Mouse (Mus musculus): ENCODE measurements at regions not wholly inside any gene's neighbourhood (a gene's known extent, or its start where the extent isn't known, plus 50 kb on each side); places are given as distances from the start of the nearest gene placed in this dataset.

- peaks cover 11% of the 10 kb centered on the region for H3K4me1 ChIP-seq (replicated peaks; ENCODE audit: control insufficient read depth, insufficient read depth, low read length)
- TF ChIP-seq POLR2A (IDR thresholded peaks at IDR 0.05; ENCODE audit: control insufficient read depth, extremely low read depth, insufficient read depth, low read length, poor library complexity) (no peak), CTCF (IDR thresholded peaks at IDR 0.05; ENCODE audit: borderline replicate concordance, control insufficient read depth, extremely low read depth, insufficient read depth, low read length, poor library complexity) (no peak)
- WGBS: 96% methylated on average over 3 of the region's 3 CpGs
- H3K27ac ChIP-seq (ENCODE audit: control insufficient read depth, insufficient read depth, low read length): no peak overlapping the region
- no peak for DNase-seq
- no peaks in the 10 kb centered on the region for H3K36me3 ChIP-seq (ENCODE audit: control insufficient read depth, insufficient read depth, low read length)
- H3K4me3 ChIP-seq (ENCODE audit: control insufficient read depth, insufficient read depth, low read length): no peak overlapping the region
- H3K27me3 ChIP-seq (ENCODE audit: control insufficient read depth, insufficient read depth, low read length): no peaks in the 10 kb centered on the region
Observed at GRCm38 (mm10) chr3:9920331-9920730, 167.6 kb upstream of the Gm9833 start.

DNA sequence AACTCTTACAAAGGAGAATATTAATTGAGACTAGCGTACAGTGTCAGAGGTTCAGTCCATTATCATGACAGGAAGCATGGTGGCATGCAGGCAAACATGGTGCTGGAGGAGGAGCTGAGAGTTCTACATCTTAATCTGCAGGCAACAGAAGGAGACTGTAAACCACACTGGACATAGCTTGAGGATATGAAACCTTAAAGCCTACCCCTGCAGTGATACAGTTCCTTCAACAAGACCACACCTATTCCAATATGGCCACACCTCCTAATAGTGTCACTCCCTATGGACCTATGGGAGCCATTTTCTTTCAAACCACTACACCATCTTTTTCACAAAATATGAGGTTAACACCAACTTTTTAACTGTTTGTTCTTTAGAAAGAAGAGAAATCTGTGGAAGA lies 166.2 kb upstream of the Gm9833 start:
- Histone ChIP-seq H3K27ac (ENCODE audit: control insufficient read depth, insufficient read depth, low read length) (no peak overlapping the region), H3K27me3 (ENCODE audit: control insufficient read depth, insufficient read depth, low read length) (no peaks in the 10 kb centered on the region), H3K36me3 (ENCODE audit: control insufficient read depth, insufficient read depth, low read length) (no peaks in the 10 kb centered on the region), H3K4me3 (ENCODE audit: control insufficient read depth, insufficient read depth, low read length) (no peak overlapping the region), H3K4me1 (replicated peaks; ENCODE audit: control insufficient read depth, insufficient read depth, low read length) (peaks cover 5% of the 10 kb centered on the region)
- WGBS: 95% methylated on average over 1 of the region's 1 CpGs
- DNase-seq: no peak
- TF ChIP-seq POLR2A (IDR thresholded peaks at IDR 0.05; ENCODE audit: control insufficient read depth, extremely low read depth, insufficient read depth, low read length, poor library complexity) (no peak), CTCF (IDR thresholded peaks at IDR 0.05; ENCODE audit: borderline replicate concordance, control insufficient read depth, extremely low read depth, insufficient read depth, low read length, poor library complexity) (no peak)

- Histone ChIP-seq H3K36me3 (ENCODE audit: control insufficient read depth, insufficient read depth, low read length) (no peaks in the 10 kb centered on the region), H3K27me3 (ENCODE audit: control insufficient read depth, insufficient read depth, low read length) (no peaks in the 10 kb centered on the region), H3K27ac (ENCODE audit: control insufficient read depth, insufficient read depth, low read length) (no peak overlapping the region), H3K4me3 (ENCODE audit: control insufficient read depth, insufficient read depth, low read length) (no peak overlapping the region), H3K4me1 (replicated peaks; ENCODE audit: control insufficient read depth, insufficient read depth, low read length) (no peaks in the 10 kb centered on the region)
- no peak for DNase-seq
- no peak for TF ChIP-seq CTCF (IDR thresholded peaks at IDR 0.05; ENCODE audit: borderline replicate concordance, control insufficient read depth, extremely low read depth, insufficient read depth, low read length, poor library complexity)
- WGBS: 95% methylated on average over 10 of the region's 10 CpGs
Observed at GRCm38 (mm10) chr3:9922541-9923046, 165.3 kb upstream of the Gm9833 start.

DNA sequence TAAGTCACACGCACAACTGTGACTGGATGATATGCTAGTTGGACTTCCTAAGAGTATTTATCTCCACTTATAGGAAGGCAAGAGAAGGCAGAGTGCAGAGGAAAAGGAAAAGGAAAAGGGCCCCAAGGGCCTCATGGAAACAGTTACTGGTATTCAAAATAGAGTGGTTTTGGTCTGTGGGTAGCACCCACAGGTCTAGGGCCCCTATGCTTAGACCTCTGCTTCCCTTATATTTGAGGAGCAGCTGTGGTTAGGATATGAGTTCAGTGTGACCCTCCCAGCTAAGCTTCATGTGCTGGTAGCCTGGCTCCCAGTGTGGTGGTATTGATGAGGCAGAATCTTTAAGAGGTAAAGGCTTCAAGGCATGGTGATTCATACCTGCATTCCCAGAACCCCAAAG lies 163.3 kb upstream of the Gm9833 start:
- H3K27me3 ChIP-seq (ENCODE audit: control insufficient read depth, insufficient read depth, low read length): no peaks in the 10 kb centered on the region
- H3K4me1 ChIP-seq (replicated peaks; ENCODE audit: control insufficient read depth, insufficient read depth, low read length): no peaks in the 10 kb centered on the region
- TF ChIP-seq POLR2A (IDR thresholded peaks at IDR 0.05; ENCODE audit: control insufficient read depth, extremely low read depth, insufficient read depth, low read length, poor library complexity) (no peak), CTCF (IDR thresholded peaks at IDR 0.05; ENCODE audit: borderline replicate concordance, control insufficient read depth, extremely low read depth, insufficient read depth, low read length, poor library complexity) (no peak)
- no peak for DNase-seq
- H3K36me3 ChIP-seq (ENCODE audit: control insufficient read depth, insufficient read depth, low read length): no peaks in the 10 kb centered on the region
- H3K4me3 ChIP-seq (ENCODE audit: control insufficient read depth, insufficient read depth, low read length): no peak overlapping the region
- WGBS: 43% methylated on average over 1 of the region's 1 CpGs
- no peak overlapping the region for H3K27ac ChIP-seq (ENCODE audit: control insufficient read depth, insufficient read depth, low read length)

- no peaks in the 10 kb centered on the region for H3K36me3 ChIP-seq (ENCODE audit: control insufficient read depth, insufficient read depth, low read length)
- H3K27me3 ChIP-seq (ENCODE audit: control insufficient read depth, insufficient read depth, low read length): no peaks in the 10 kb centered on the region
- peaks cover under 1% of the 10 kb centered on the region for H3K4me1 ChIP-seq (replicated peaks; ENCODE audit: control insufficient read depth, insufficient read depth, low read length)
- H3K4me3 ChIP-seq (ENCODE audit: control insufficient read depth, insufficient read depth, low read length): no peak overlapping the region
- 91% methylated on average over 8 of the region's 8 CpGs for WGBS
- H3K27ac ChIP-seq (ENCODE audit: control insufficient read depth, insufficient read depth, low read length): no peak overlapping the region
- TF ChIP-seq CTCF (IDR thresholded peaks at IDR 0.05; ENCODE audit: borderline replicate concordance, control insufficient read depth, extremely low read depth, insufficient read depth, low read length, poor library complexity): no peak
- no peak for TF ChIP-seq POLR2A (IDR thresholded peaks at IDR 0.05; ENCODE audit: control insufficient read depth, extremely low read depth, insufficient read depth, low read length, poor library complexity)
- no peak for DNase-seq
Observed at GRCm38 (mm10) chr3:9936853-9937441, 151.0 kb upstream of the Gm9833 start.

- DNase-seq: no peak
- Histone ChIP-seq H3K27ac (ENCODE audit: control insufficient read depth, insufficient read depth, low read length) (no peak overlapping the region), H3K27me3 (ENCODE audit: control insufficient read depth, insufficient read depth, low read length) (no peaks in the 10 kb centered on the region), H3K4me1 (replicated peaks; ENCODE audit: control insufficient read depth, insufficient read depth, low read length) (peaks cover 14% of the 10 kb centered on the region), H3K4me3 (ENCODE audit: control insufficient read depth, insufficient read depth, low read length) (no peak overlapping the region), H3K36me3 (ENCODE audit: control insufficient read depth, insufficient read depth, low read length) (no peaks in the 10 kb centered on the region)
- 96% methylated on average over 1 of the region's 1 CpGs for WGBS
- TF ChIP-seq CTCF (IDR thresholded peaks at IDR 0.05; ENCODE audit: borderline replicate concordance, control insufficient read depth, extremely low read depth, insufficient read depth, low read length, poor library complexity) (no peak), POLR2A (IDR thresholded peaks at IDR 0.05; ENCODE audit: control insufficient read depth, extremely low read depth, insufficient read depth, low read length, poor library complexity) (no peak)
Observed at GRCm38 (mm10) chr3:9938651-9939050, 149.3 kb upstream of the Gm9833 start.

- Histone ChIP-seq H3K4me1 (replicated peaks; ENCODE audit: control insufficient read depth, insufficient read depth, low read length) (peaks cover 21% of the 10 kb centered on the region), H3K36me3 (ENCODE audit: control insufficient read depth, insufficient read depth, low read length) (no peaks in the 10 kb centered on the region), H3K4me3 (ENCODE audit: control insufficient read depth, insufficient read depth, low read length) (no peak overlapping the region), H3K27ac (ENCODE audit: control insufficient read depth, insufficient read depth, low read length) (no peak overlapping the region), H3K27me3 (ENCODE audit: control insufficient read depth, insufficient read depth, low read length) (no peaks in the 10 kb centered on the region; the same call in 1 of the 2 replicates)
- WGBS: 10% methylated on average over 5 of the region's 5 CpGs
- TF ChIP-seq POLR2A (IDR thresholded peaks at IDR 0.05; ENCODE audit: control insufficient read depth, extremely low read depth, insufficient read depth, low read length, poor library complexity): no peak
- no peak for TF ChIP-seq CTCF (IDR thresholded peaks at IDR 0.05; ENCODE audit: borderline replicate concordance, control insufficient read depth, extremely low read depth, insufficient read depth, low read length, poor library complexity)
- no peak for DNase-seq
Observed at GRCm38 (mm10) chr3:9942631-9943030, 145.3 kb upstream of the Gm9833 start.
